9 mouse cellular contexts compared by ENCODE assay signal in the genomic region with DNA sequence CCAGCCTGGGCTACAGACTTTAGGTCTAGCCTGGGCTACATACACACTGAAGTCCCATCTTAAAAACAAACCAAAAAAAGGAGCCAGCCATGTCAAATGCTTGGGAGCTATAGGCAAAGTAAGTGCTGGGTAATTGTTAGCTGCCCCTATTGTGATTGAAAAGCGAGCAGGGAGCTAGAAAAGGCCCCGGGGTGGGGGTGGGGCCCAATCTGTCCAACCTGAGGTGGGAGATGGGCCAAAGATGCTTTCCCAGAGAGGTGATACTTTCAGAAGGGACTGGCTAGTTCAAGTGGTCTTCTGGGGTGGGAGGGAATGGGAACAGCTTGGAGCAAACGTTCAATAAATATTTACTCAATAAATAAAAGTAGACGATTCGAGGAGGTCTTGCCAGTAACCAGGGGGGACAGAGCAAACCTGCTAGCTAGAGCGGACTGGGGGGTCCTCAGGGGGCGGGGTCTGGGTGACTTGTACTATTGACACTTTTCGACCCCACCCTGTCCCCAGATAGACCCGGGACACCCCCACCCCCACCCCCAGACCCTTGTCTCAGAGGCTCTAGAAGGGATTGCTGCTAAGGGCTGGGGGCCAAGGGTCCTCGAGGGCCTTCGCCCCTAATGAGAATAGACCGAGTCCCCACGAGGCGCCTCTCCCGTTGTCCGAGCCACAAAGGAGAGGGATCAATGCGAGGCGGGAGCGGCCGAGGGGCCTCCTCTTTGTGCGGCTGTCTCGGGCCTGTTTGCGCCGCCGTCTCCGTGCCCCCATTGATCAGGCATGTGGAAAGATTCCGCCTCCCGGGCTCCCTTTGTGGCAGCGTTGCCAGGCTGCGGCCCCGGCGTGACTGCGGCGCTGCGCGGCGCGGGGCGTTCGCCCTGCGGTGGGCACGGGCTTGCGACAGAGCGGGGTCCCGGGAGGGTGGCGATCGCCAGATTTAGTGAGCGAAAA. TPM values are rescaled to one million over a fixed set of nuclear protein-coding genes. Genes with fewer than 3 reads are reported as not detected.
DNase-seq lines count a peak whose midpoint lies in the region; ATAC-seq lines count a peak whose summit lies in the region.
"Had no signal": no experiment of that assay in that cellular context is flagged by ENCODE, and none has a peak within 500 bp of the region (broad histone marks: within the 10 kb centered on the region; RNA-seq: fewer than 3 reads in every experiment).

No protein-coding gene starts in this region.

- H3K36me3 ChIP-seq in lung, embryonic 16.5 days (ENCODE audit: control insufficient read depth, insufficient read depth, low read length) = no peaks in the 10 kb centered on the region
- no peaks in the 10 kb centered on the region for H3K36me3 ChIP-seq in hindbrain, embryonic 15.5 days
- H3K36me3 ChIP-seq in limb, embryonic 15.5 days = no peaks in the 10 kb centered on the region

- H3K9me3 ChIP-seq in lung, embryonic 16.5 days (ENCODE audit: control insufficient read depth, low read length) = no peaks in the 10 kb centered on the region
- H3K9me3 ChIP-seq in hindbrain, embryonic 15.5 days = no peaks in the 10 kb centered on the region
- H3K9me3 ChIP-seq in limb, embryonic 15.5 days = no peaks in the 10 kb centered on the region

- H3K4me3 ChIP-seq in lung, embryonic 16.5 days (ENCODE audit: low read length) = peak overlapping the region; percentile 48
- H3K4me3 ChIP-seq in hindbrain, embryonic 15.5 days = peak overlapping the region; percentile 37
- H3K4me3 ChIP-seq in limb, embryonic 15.5 days = peak overlapping the region; percentile 44
- H3K4me3 ChIP-seq: myocyte had no signal

- no peak for DNase-seq in lung, postnatal 36 days
- DNase-seq in embryo, embryonic 10 days (ENCODE audit: low spot score) = peak; percentile 89
- peak; percentile 31 for DNase-seq in right cerebral cortex, adult 18-20 months
- no peak for DNase-seq in urinary bladder, adult 2 months (ENCODE audit: low spot score)

- H3K4me1 ChIP-seq in lung, embryonic 16.5 days (replicated peaks; ENCODE audit: control insufficient read depth, insufficient read depth, low read length) = peaks cover 7% of the 10 kb centered on the region
- H3K4me1 ChIP-seq in hindbrain, embryonic 15.5 days (replicated peaks) = peaks cover 13% of the 10 kb centered on the region
- H3K4me1 ChIP-seq in limb, embryonic 15.5 days = peaks cover 19% of the 10 kb centered on the region; the same call in 1 of the 2 replicates

- H3K4me2 ChIP-seq in lung, embryonic 16.5 days (ENCODE audit: low read depth, low read length) = peak overlapping the region; percentile 90
- H3K4me2 ChIP-seq in hindbrain, embryonic 15.5 days = peak overlapping the region; percentile 84
- H3K4me2 ChIP-seq in limb, embryonic 15.5 days = peak overlapping the region; percentile 92

- ATAC-seq in lung, embryonic 16.5 days (ENCODE audit: low read depth) = peak; percentile 36
- ATAC-seq in hindbrain, embryonic 15.5 days (ENCODE audit: low FRiP score, low read depth) = peak; percentile 81
- no peak for ATAC-seq in limb, embryonic 15.5 days (ENCODE audit: insufficient number of reproducible peaks, low FRiP score, low TSS enrichment, low read depth)
- ATAC-seq in inflammation-experienced regulatory T-cells, adult 6 months = no peak

- WGBS in lung, embryonic 16.5 days = 3% methylated on average over 48 of the region's 48 CpGs
- WGBS in hindbrain, embryonic 15.5 days = 2% methylated on average over 47 of the region's 48 CpGs
- 6% methylated on average over 42 of the region's 48 CpGs for WGBS in limb, embryonic 15.5 days

- peaks cover 10% of the 10 kb centered on the region for H3K27me3 ChIP-seq in lung, embryonic 16.5 days (ENCODE audit: control insufficient read depth, insufficient read depth, low read depth, low read length)
- no peaks in the 10 kb centered on the region for H3K27me3 ChIP-seq in hindbrain, embryonic 15.5 days
- no peaks in the 10 kb centered on the region for H3K27me3 ChIP-seq in limb, embryonic 15.5 days

- H3K9ac ChIP-seq in lung, embryonic 16.5 days (ENCODE audit: low read length) = peak overlapping the region; percentile 76
- peak overlapping the region; percentile 43 for H3K9ac ChIP-seq in hindbrain, embryonic 15.5 days
- peak overlapping the region; percentile 50 for H3K9ac ChIP-seq in limb, embryonic 15.5 days

- H3K27ac ChIP-seq in lung, embryonic 16.5 days (ENCODE audit: low read length) = no peak overlapping the region
- H3K27ac ChIP-seq in hindbrain, embryonic 15.5 days (replicated peaks) = peak overlapping the region; percentile 80
- 0 out of 2 replicates have a peak overlapping the region, but pooled peaks have one; percentile 27 for H3K27ac ChIP-seq in limb, embryonic 15.5 days

RNA-seq across cellular contexts. Expression of a gene that starts 31.3 kb away (rescaled TPM):
- polyA plus RNA-seq in lung, embryonic 16.5 days (2015; fragmentation: Nextera tagmentation; extraction: Ambion mirVana) = 3.9 and 6.0 TPM in 2 replicates
- 59.9 and 60.3 TPM in 2 replicates for polyA plus RNA-seq in hindbrain, embryonic 15.5 days (2015; fragmentation: Nextera tagmentation; extraction: Ambion mirVana)
- 8.2 and 8.4 TPM in 2 replicates for polyA plus RNA-seq in limb, embryonic 15.5 days (2015; fragmentation: Nextera tagmentation; extraction: Ambion mirVana)
- polyA plus RNA-seq in inflammation-experienced regulatory T-cells, adult 6 months (2017; shearing (Covaris generic)) = not detected
- polyA plus RNA-seq in urinary bladder, adult 2 months (2012; rRNA removed) = 1.7 and 3.0 TPM in 2 replicates

RNA-seq across cellular contexts. Expression of a gene that starts 49.3 kb away (rescaled TPM):
- 920 and 937 TPM in 2 replicates for polyA plus RNA-seq in lung, embryonic 16.5 days (2015; fragmentation: Nextera tagmentation; extraction: Ambion mirVana)
- polyA plus RNA-seq in hindbrain, embryonic 15.5 days (2015; fragmentation: Nextera tagmentation; extraction: Ambion mirVana) = 1,223 and 1,255 TPM in 2 replicates
- 800 and 820 TPM in 2 replicates for polyA plus RNA-seq in limb, embryonic 15.5 days (2015; fragmentation: Nextera tagmentation; extraction: Ambion mirVana)
- polyA plus RNA-seq in inflammation-experienced regulatory T-cells, adult 6 months (2017; shearing (Covaris generic)) = 100 to 1,000 TPM; 550 to 644 (median 560) TPM
- polyA plus RNA-seq in urinary bladder, adult 2 months (2012; rRNA removed) = 940 and 1,078 TPM in 2 replicates

RNA-seq across cellular contexts. Expression of a gene that starts 57.1 kb away (rescaled TPM):
- 59.2 and 61.4 TPM in 2 replicates for polyA plus RNA-seq in lung, embryonic 16.5 days (2015; fragmentation: Nextera tagmentation; extraction: Ambion mirVana)
- polyA plus RNA-seq in hindbrain, embryonic 15.5 days (2015; fragmentation: Nextera tagmentation; extraction: Ambion mirVana) = 51.0 and 53.7 TPM in 2 replicates
- polyA plus RNA-seq in limb, embryonic 15.5 days (2015; fragmentation: Nextera tagmentation; extraction: Ambion mirVana) = 60.6 and 66.9 TPM in 2 replicates
- 10 to 100 TPM; 40.3 to 56.5 (median 51.5) TPM for polyA plus RNA-seq in inflammation-experienced regulatory T-cells, adult 6 months (2017; shearing (Covaris generic))
- polyA plus RNA-seq in urinary bladder, adult 2 months (2012; rRNA removed) = 47.5 and 63.9 TPM in 2 replicates

RNA-seq across cellular contexts. Expression of a gene that starts 57.1 kb away (rescaled TPM):
- 25.5 and 27.5 TPM in 2 replicates for polyA plus RNA-seq in lung, embryonic 16.5 days (2015; fragmentation: Nextera tagmentation; extraction: Ambion mirVana)
- 32.3 and 45.2 TPM in 2 replicates for polyA plus RNA-seq in hindbrain, embryonic 15.5 days (2015; fragmentation: Nextera tagmentation; extraction: Ambion mirVana)
- polyA plus RNA-seq in limb, embryonic 15.5 days (2015; fragmentation: Nextera tagmentation; extraction: Ambion mirVana) = 25.3 and 27.6 TPM in 2 replicates
- polyA plus RNA-seq in inflammation-experienced regulatory T-cells, adult 6 months (2017; shearing (Covaris generic)) = 10 to 100 TPM; 10.7 to 12.5 (median 11.3) TPM
- polyA plus RNA-seq in urinary bladder, adult 2 months (2012; rRNA removed) = 13.6 and 18.0 TPM in 2 replicates

Comparison
In these comparisons a context has a peak if more than half of its experiments do, and no peak if none do; other contexts are left out.
1. ATAC-seq: peak in lung, embryonic 16.5 days (single experiment) and hindbrain, embryonic 15.5 days (single experiment); none in limb, embryonic 15.5 days (single experiment) and inflammation-experienced regulatory T-cells, adult 6 months (single experiment).
2. DNase-seq: peak in embryo, embryonic 10 days (single experiment) and right cerebral cortex, adult 18-20 months (single experiment); none in lung, postnatal 36 days (single experiment) and urinary bladder, adult 2 months (single experiment).
3. Peak in every context shown above with its lines, with median percentiles within 50 percentile points of each other: H3K4me2 ChIP-seq, H3K4me3 ChIP-seq and H3K9ac ChIP-seq.